Mouse (Mus musculus) embryonic fibroblast, embryonic 13.5 days (primary cell): ENCODE measurements around the gene Phf6. TPM values are rescaled to one million over a fixed set of nuclear protein-coding genes. Genes with fewer than 3 reads are reported as not detected.
"Not testable (repeated sequence)": the region's sequence is repeated elsewhere in the genome, so short reads cannot be mapped to it uniquely, and the experiment has no call there.

Source experiments
- H3K27ac ChIP-seq: 2 replicates; pipeline ENCODE4 v1.5.1; 2012; ENCODE audit warnings: low read length, control low read depth, inconsistent platforms; ENCODE audit not compliant: insufficient read depth
- H3K4me1 ChIP-seq: 2 replicates; pipeline ENCODE4 v1.6.1; 2011; ENCODE audit warnings: low read length; ENCODE audit not compliant: control insufficient read depth, insufficient read depth
- H3K4me3 ChIP-seq: 2 replicates; pipeline ENCODE4 v1.5.1; 2011; ENCODE audit warnings: mild to moderate bottlenecking, control low read depth, low read length; ENCODE audit not compliant: insufficient read depth
- CTCF ChIP-seq: IDR thresholded peaks from 2 replicates; pipeline ENCODE4 v1.5.1; 2011; ENCODE audit warnings: mild to moderate bottlenecking, control low read depth, low read length, moderate library complexity, borderline replicate concordance; ENCODE audit not compliant: insufficient read depth
- POLR2A ChIP-seq: IDR thresholded peaks from 2 replicates; pipeline ENCODE4 v1.6.1; 2011; ENCODE audit warnings: low read depth, mild to moderate bottlenecking, control low read depth, low read length, moderate library complexity
- polyA plus RNA-seq: library from polyadenylated mRNA; stranded (reverse); fragments of >200 nt; gene quantifications from 2 replicates; pipeline ENCODE4 v1.2.4, GENCODE M21; 2011; ENCODE audit warnings: low read depth; ENCODE audit not compliant: missing spikeins, insufficient read length

Phf6 gene
- polyA plus RNA-seq, 1 experiment: 37.0 TPM

DNA sequence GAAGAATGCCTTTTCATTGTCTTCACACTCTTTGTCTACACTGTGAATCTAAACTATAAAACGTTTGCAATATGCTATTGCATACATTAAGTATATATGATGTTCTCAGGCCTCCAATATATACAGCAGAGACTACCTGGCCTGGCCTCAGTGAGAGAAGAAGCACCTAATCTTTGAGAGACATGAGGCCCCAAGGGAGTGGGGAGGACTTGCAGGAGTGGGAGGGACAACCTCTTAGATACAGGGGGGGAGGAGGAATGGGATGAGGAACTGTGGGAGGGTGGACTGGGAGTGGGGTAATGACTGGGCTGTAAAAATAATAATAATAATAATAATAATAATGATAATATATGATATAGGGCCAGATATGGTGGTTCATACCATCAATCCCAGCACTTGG, 66.5 kb downstream of the Phf6 start:
- Histone ChIP-seq H3K27ac (no peak overlapping the region), H3K4me1 (no peaks in the 10 kb centered on the region), H3K4me3 (no peak overlapping the region)
- no peak for TF ChIP-seq CTCF
- no peak for TF ChIP-seq POLR2A

DNA sequence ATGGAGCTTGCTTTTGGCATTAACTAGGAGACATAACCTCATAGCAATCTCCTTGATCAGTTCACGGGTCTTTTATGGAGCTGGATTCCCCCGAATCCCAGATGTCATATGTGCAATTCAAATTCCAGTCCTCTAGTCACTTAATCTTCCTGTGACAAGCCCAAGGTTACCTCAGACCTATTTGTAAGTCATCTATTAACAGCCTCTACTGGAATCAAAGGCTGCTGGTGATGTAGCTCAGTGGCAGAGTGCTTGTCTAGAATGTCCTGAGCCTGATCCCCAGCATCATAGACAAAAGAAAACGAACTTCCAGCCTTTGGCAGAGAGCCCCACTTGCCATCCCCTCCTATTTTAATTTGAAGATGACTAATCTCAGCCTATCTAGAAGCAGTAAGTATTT, 69.3 kb downstream of the Phf6 start:
- no peak overlapping the region for H3K27ac ChIP-seq
- no peak for TF ChIP-seq CTCF
- TF ChIP-seq POLR2A: no peak
- no peak overlapping the region for H3K4me3 ChIP-seq
- no peaks in the 10 kb centered on the region for H3K4me1 ChIP-seq

DNA sequence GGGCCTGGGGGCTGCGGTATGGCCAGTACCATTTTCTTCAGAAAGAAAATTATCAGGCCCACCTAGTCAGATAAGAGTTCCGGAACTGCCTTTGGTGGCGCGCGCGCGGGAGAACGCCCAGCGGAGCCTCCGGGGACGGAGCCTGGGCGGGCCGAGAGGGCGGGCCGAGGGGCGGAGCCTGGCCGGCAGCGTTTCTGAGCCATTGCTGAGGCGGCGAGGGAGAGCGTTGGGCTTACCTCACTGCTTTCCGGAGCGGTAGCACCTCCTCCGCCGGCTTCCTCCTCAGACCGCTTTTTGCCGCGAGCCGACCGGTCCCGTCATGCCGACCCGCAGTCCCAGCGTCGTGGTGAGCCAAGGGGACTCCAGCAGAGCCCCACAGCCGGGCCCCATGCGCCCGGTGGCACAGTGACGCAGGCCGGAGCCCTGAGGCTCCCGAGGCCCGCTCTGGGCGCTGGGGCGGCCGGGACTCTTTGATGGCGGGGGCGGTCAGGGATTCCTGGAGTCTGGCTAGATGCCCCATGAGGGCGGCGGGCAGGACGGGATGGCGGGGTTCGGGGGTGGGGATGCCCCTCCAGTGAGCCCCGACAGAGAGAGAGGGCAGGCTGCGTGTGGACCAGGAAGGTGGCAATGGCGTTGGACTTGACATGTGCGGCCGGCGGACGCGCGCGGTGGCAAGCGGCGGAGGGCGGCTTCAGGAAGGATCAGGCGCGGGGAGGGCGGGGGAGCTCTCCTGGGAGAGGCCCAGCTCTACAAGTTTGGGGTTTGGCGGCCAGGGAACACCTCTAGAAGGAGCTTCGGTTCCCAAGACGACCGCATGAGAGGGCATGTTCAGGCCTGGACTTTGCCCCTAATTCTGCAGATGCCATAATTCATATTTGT, 76.1 kb downstream of the Phf6 start, which contains the start of gene Hprt:
Hprt (plus strand) TSS at position 233 of the 879 bp plus-strand sequence.
- H3K4me3 ChIP-seq: peak within 1 kb of the TSS; percentile 63
- TF ChIP-seq POLR2A (peak; percentile 86), CTCF (no peak)
- peak within 1 kb of the TSS; percentile 74 for H3K27ac ChIP-seq

DNA sequence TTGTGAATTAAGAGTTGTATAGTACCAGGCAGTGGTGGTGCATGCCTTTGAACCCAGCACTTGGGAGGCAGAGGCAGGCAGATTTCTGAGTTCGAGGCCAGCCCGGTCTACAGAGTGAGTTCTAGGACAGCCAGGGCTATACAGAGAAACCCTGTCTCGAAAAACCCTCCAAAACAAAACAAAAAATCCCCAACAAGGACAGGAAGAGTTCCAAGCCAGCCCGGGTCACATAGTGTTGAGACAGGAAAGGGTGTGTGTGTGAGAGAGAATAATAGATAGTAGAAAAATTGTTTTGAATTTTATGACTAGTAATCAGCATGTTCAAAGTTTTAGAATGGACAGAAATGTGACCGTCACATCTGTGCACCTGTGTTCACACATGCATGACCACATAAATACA, 82.7 kb downstream of the Phf6 start:
- not testable (repeated sequence) for H3K4me1 ChIP-seq, H3K27ac ChIP-seq, H3K4me3 ChIP-seq

More for the DNA sequence above, 76.1 kb downstream of the Phf6 start, which contains the start of gene Hprt:
- H3K4me1 ChIP-seq: no peaks in the 10 kb centered on the region

DNA sequence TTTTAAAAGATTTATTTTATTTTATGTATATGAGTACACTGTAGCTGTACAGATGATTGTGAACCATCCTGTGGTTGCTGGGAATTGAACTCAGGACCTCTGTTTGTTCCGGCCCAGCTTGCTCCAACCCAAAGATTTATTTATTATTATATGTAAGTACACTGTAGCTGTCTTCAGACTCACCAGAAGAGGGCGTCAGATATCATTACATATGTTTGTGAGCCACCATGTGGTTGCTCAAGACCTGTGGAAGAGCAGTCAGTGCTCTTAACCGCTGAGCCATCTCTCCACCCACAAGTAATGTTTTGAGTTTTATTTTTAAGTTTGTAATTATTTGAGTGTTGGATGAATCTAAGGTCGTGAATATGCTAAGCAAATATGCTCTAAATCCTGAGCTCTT, 92.8 kb downstream of the Phf6 start:
- H3K27ac ChIP-seq, H3K4me3 ChIP-seq, H3K4me1 ChIP-seq: not testable (repeated sequence)

DNA sequence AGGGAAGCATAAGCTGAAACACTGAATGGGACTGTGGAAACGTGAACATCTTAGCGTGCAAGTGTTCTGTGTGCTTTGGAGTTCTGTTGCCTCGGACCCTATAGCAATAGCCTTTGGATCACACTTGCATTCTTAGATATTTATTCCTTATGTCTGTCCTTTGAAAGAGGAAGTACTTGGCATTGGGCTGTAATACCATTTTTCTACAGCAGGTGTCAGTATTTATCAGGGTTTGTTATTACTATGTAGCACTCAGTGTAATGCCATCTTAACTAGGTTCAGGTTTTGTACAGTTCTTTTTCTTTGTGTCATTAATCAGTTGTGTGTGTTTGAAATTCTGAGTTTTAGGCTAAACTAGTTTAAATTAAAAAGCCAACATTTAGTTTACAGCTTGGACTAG, 94.0 kb downstream of the Phf6 start:
- H3K4me1 ChIP-seq: no peaks in the 10 kb centered on the region
- no peak overlapping the region for H3K27ac ChIP-seq
- TF ChIP-seq POLR2A: no peak
- no peak for TF ChIP-seq CTCF
- no peak overlapping the region for H3K4me3 ChIP-seq

Other genes starting within 250 kb of the Phf6 start
- gene Ccdc160, start 121.1 kb upstream of the Phf6 start, polyA plus RNA-seq: not detected in 2 replicates
- gene Hprt, start 75.9 kb downstream of the Phf6 start, polyA plus RNA-seq: 132 and 145 TPM in 2 replicates